Mouse (Mus musculus): ENCODE data around the gene Itpr3. TPM values are rescaled to one million over a fixed set of nuclear protein-coding genes. Genes with fewer than 3 reads are reported as not detected.
A peak's percentile ranks its signal among the peaks of the same experiment; 100 is the strongest.

The Itpr3 gene
- polyA plus RNA-seq, 1 experiment from 2014 or later, result 1.3 TPM

GRCm38 (mm10) chr17:27040304-27041045, 16.6 kb upstream of the Itpr3 start:
- H3K27ac ChIP-seq, result 0 out of 2 replicates have a peak overlapping the region, but pooled peaks have one; percentile 19
- H3K4me3 ChIP-seq (replicated peaks), result no peak overlapping the region
- H3K9ac ChIP-seq (replicated peaks), result peak overlapping the region; percentile 36
- H3K9me3 ChIP-seq, result no peaks in the 10 kb centered on the region
- WGBS, result 11% methylated on average over 20 of the region's 20 CpGs
- H3K27me3 ChIP-seq, result peaks cover 4% of the 10 kb centered on the region; the same call in 1 of the 2 replicates
- no peaks in the 10 kb centered on the region for H3K36me3 ChIP-seq
- ATAC-seq, result peak; percentile 40; the same call in 1 of the 2 replicates
- H3K4me1 ChIP-seq (replicated peaks), result peaks cover 26% of the 10 kb centered on the region
- H3K4me2 ChIP-seq (replicated peaks), result peak overlapping the region; percentile 34

- 54% methylated on average over 10 of the region's 13 CpGs for WGBS
- no peak overlapping the region for H3K4me2 ChIP-seq (replicated peaks)
- ATAC-seq, result peak; percentile 27; the same call in 1 of the 2 replicates
- H3K36me3 ChIP-seq, result no peaks in the 10 kb centered on the region
- peaks cover 26% of the 10 kb centered on the region for H3K4me1 ChIP-seq (replicated peaks)
- no peak overlapping the region for H3K4me3 ChIP-seq (replicated peaks)
- no peaks in the 10 kb centered on the region for H3K9me3 ChIP-seq
- peaks cover 4% of the 10 kb centered on the region; the same call in 1 of the 2 replicates for H3K27me3 ChIP-seq
- no peak overlapping the region for H3K27ac ChIP-seq
- H3K9ac ChIP-seq (replicated peaks), result no peak overlapping the region
Measured at GRCm38 (mm10) chr17:27041046-27041786, 15.9 kb upstream of the Itpr3 start.

GRCm38 (mm10) chr17:27041787-27042055, 15.4 kb upstream of the Itpr3 start:
- Histone ChIP-seq H3K4me3 (replicated peaks) (no peak overlapping the region), H3K27ac (no peak overlapping the region), H3K9me3 (no peaks in the 10 kb centered on the region), H3K4me1 (replicated peaks) (peaks cover 26% of the 10 kb centered on the region), H3K4me2 (replicated peaks) (no peak overlapping the region), H3K36me3 (no peaks in the 10 kb centered on the region), H3K27me3 (peaks cover 4% of the 10 kb centered on the region; the same call in 1 of the 2 replicates), H3K9ac (replicated peaks) (no peak overlapping the region)
- WGBS, result 85% methylated on average over 2 of the region's 2 CpGs
- no peak for ATAC-seq

- 68% methylated on average over 6 of the region's 6 CpGs for WGBS
- peaks cover 4% of the 10 kb centered on the region; the same call in 1 of the 2 replicates for H3K27me3 ChIP-seq
- no peak overlapping the region for H3K9ac ChIP-seq (replicated peaks)
- H3K4me3 ChIP-seq (replicated peaks), result no peak overlapping the region
- peaks cover 26% of the 10 kb centered on the region for H3K4me1 ChIP-seq (replicated peaks)
- H3K9me3 ChIP-seq, result no peaks in the 10 kb centered on the region
- no peak overlapping the region for H3K4me2 ChIP-seq (replicated peaks)
- ATAC-seq, result no peak
- H3K36me3 ChIP-seq, result no peaks in the 10 kb centered on the region
- no peak overlapping the region for H3K27ac ChIP-seq
Measured at GRCm38 (mm10) chr17:27042840-27043239, 14.3 kb upstream of the Itpr3 start.

- no peak for ATAC-seq
- 93% methylated on average over 6 of the region's 6 CpGs for WGBS
- H3K9ac ChIP-seq (replicated peaks), result no peak overlapping the region
- H3K9me3 ChIP-seq, result no peaks in the 10 kb centered on the region
- H3K27me3 ChIP-seq, result no peaks in the 10 kb centered on the region
- H3K27ac ChIP-seq, result no peak overlapping the region
- no peaks in the 10 kb centered on the region for H3K36me3 ChIP-seq
- H3K4me2 ChIP-seq (replicated peaks), result no peak overlapping the region
- no peak overlapping the region for H3K4me3 ChIP-seq (replicated peaks)
- H3K4me1 ChIP-seq (replicated peaks), result peaks cover 12% of the 10 kb centered on the region
Measured at GRCm38 (mm10) chr17:27045164-27045563, 11.9 kb upstream of the Itpr3 start.

- Histone ChIP-seq H3K27ac (no peak overlapping the region), H3K9me3 (no peaks in the 10 kb centered on the region), H3K4me2 (replicated peaks) (no peak overlapping the region), H3K4me1 (replicated peaks) (no peaks in the 10 kb centered on the region), H3K36me3 (no peaks in the 10 kb centered on the region), H3K27me3 (no peaks in the 10 kb centered on the region), H3K4me3 (replicated peaks) (no peak overlapping the region), H3K9ac (replicated peaks) (no peak overlapping the region)
- WGBS, result 83% methylated on average over 14 of the region's 14 CpGs
- no peak for ATAC-seq
Measured at GRCm38 (mm10) chr17:27047762-27048444, 9.2 kb upstream of the Itpr3 start.

GRCm38 (mm10) chr17:27048445-27049239, 8.5 kb upstream of the Itpr3 start:
- WGBS, result 83% methylated on average over 14 of the region's 14 CpGs
- H3K27ac ChIP-seq, result no peak overlapping the region
- no peaks in the 10 kb centered on the region for H3K9me3 ChIP-seq
- H3K9ac ChIP-seq (replicated peaks), result no peak overlapping the region
- H3K4me3 ChIP-seq (replicated peaks), result no peak overlapping the region
- ATAC-seq, result no peak
- H3K27me3 ChIP-seq, result no peaks in the 10 kb centered on the region
- no peaks in the 10 kb centered on the region for H3K36me3 ChIP-seq
- H3K4me2 ChIP-seq (replicated peaks), result no peak overlapping the region
- H3K4me1 ChIP-seq (replicated peaks), result no peaks in the 10 kb centered on the region

GRCm38 (mm10) chr17:27050853-27051252, 6.3 kb upstream of the Itpr3 start:
- Histone ChIP-seq H3K36me3 (no peaks in the 10 kb centered on the region), H3K4me2 (replicated peaks) (no peak overlapping the region), H3K27me3 (peaks cover 14% of the 10 kb centered on the region), H3K27ac (no peak overlapping the region), H3K4me3 (replicated peaks) (no peak overlapping the region), H3K9me3 (no peaks in the 10 kb centered on the region), H3K4me1 (replicated peaks) (no peaks in the 10 kb centered on the region), H3K9ac (replicated peaks) (no peak overlapping the region)
- 73% methylated on average over 5 of the region's 5 CpGs for WGBS
- ATAC-seq, result no peak

GRCm38 (mm10) chr17:27051514-27051913, 5.6 kb upstream of the Itpr3 start:
- ATAC-seq, result no peak
- H3K27me3 ChIP-seq, result peaks cover 20% of the 10 kb centered on the region
- H3K27ac ChIP-seq, result no peak overlapping the region
- H3K4me1 ChIP-seq (replicated peaks), result no peaks in the 10 kb centered on the region; the same call in none of the 2 replicates
- no peaks in the 10 kb centered on the region for H3K9me3 ChIP-seq
- no peaks in the 10 kb centered on the region for H3K36me3 ChIP-seq
- no peak overlapping the region for H3K4me2 ChIP-seq (replicated peaks)
- no peak overlapping the region for H3K9ac ChIP-seq (replicated peaks)
- no peak overlapping the region for H3K4me3 ChIP-seq (replicated peaks)
- 51% methylated on average over 11 of the region's 11 CpGs for WGBS

GRCm38 (mm10) chr17:27056170-27056569, 934 bp upstream of the Itpr3 start:
- Histone ChIP-seq H3K4me3 (replicated peaks) (0 out of 2 replicates have a peak overlapping the region, but pooled peaks have one; percentile 44), H3K9ac (replicated peaks) (no peak overlapping the region), H3K27me3 (peaks cover 54% of the 10 kb centered on the region), H3K36me3 (no peaks in the 10 kb centered on the region), H3K4me2 (replicated peaks) (peak overlapping the region; percentile 67), H3K9me3 (no peaks in the 10 kb centered on the region), H3K4me1 (replicated peaks) (peaks cover 12% of the 10 kb centered on the region), H3K27ac (no peak overlapping the region)
- WGBS, result 1% methylated on average over 13 of the region's 13 CpGs
- ATAC-seq, result no peak

GRCm38 (mm10) chr17:27057517-27058055, 482 bp downstream of the Itpr3 start:
- H3K4me1 ChIP-seq (replicated peaks), result peaks cover 12% of the 10 kb centered on the region
- H3K27ac ChIP-seq, result no peak overlapping the region
- peak overlapping the region; percentile 67 for H3K4me2 ChIP-seq (replicated peaks)
- H3K9me3 ChIP-seq, result no peaks in the 10 kb centered on the region
- peak overlapping the region; percentile 44 for H3K4me3 ChIP-seq (replicated peaks)
- H3K36me3 ChIP-seq, result no peaks in the 10 kb centered on the region
- WGBS, result 1% methylated on average over 24 of the region's 24 CpGs
- no peak for ATAC-seq
- peak overlapping the region; percentile 57 for H3K9ac ChIP-seq (replicated peaks)
- peaks cover 54% of the 10 kb centered on the region for H3K27me3 ChIP-seq

Data from midbrain, embryonic 13.5 days (tissue).